Mouse (Mus musculus) neural tube, embryonic 14.5 days (tissue): ENCODE measurements at regions not wholly inside any gene's neighbourhood (a gene's known extent, or its start where the extent isn't known, plus 50 kb on each side); places are given as distances from the start of the nearest gene placed in this dataset.

Experiments
- ATAC-seq: fragments of 200-750 bp; cut with Nextera tagmentation; 2 replicates; pipeline ENCODE4 v1.8.0; 2017; ENCODE audit warnings: low read depth, mild to moderate bottlenecking, moderate TSS enrichment, moderate library complexity
- H3K27ac ChIP-seq: fragments of 300-500 bp; sonication (generic); 2 replicates; pipeline ENCODE4 v1.5.1; 2014; ENCODE audit warnings: low read depth, mild to moderate bottlenecking, control low read depth, low read length, moderate library complexity, mixed read lengths
- H3K27me3 ChIP-seq: fragments of 300-500 bp; sonication (generic); 2 replicates; pipeline ENCODE4 v1.6.1; 2014; ENCODE audit warnings: low read length; ENCODE audit not compliant: control insufficient read depth, insufficient read depth
- H3K36me3 ChIP-seq: fragments of 300-500 bp; sonication (generic); 2 replicates; pipeline ENCODE4 v1.6.1; 2014; ENCODE audit warnings: low read length, mixed read lengths; ENCODE audit not compliant: control insufficient read depth, insufficient read depth
- H3K4me1 ChIP-seq: fragments of 300-500 bp; sonication (generic); 2 replicates; pipeline ENCODE4 v1.6.1; 2014; ENCODE audit warnings: low read length; ENCODE audit not compliant: control insufficient read depth, insufficient read depth
- H3K4me2 ChIP-seq: fragments of 300-500 bp; sonication (generic); 2 replicates; pipeline ENCODE4 v1.6.1; 2014; ENCODE audit warnings: mild to moderate bottlenecking, low read depth, low read length, control low read depth
- H3K4me3 ChIP-seq: fragments of 300-500 bp; sonication (generic); 2 replicates; pipeline ENCODE4 v1.5.1; 2014; ENCODE audit warnings: low read depth, low read length, control low read depth, mixed read lengths
- H3K9ac ChIP-seq: fragments of 300-500 bp; sonication (generic); replicated peaks from 2 replicates; pipeline ENCODE4 v1.6.1; 2014; ENCODE audit warnings: low read depth, mild to moderate bottlenecking, control low read depth, low read length, mixed read lengths
- H3K9me3 ChIP-seq: fragments of 300-500 bp; sonication (generic); 2 replicates; pipeline ENCODE4 v1.6.1; 2016; ENCODE audit warnings: low read length; ENCODE audit not compliant: control insufficient read depth
- WGBS: fragments of 180-500 bp; shearing (Covaris S2); extraction: QIAGEN DNeasy Blood & Tissue Kit; methylation state at CpG from one replicate; pipeline ENCODE4 v1.1.7; 2014; 5-methylcytosine and 5-hydroxymethylcytosine counted together

DNA sequence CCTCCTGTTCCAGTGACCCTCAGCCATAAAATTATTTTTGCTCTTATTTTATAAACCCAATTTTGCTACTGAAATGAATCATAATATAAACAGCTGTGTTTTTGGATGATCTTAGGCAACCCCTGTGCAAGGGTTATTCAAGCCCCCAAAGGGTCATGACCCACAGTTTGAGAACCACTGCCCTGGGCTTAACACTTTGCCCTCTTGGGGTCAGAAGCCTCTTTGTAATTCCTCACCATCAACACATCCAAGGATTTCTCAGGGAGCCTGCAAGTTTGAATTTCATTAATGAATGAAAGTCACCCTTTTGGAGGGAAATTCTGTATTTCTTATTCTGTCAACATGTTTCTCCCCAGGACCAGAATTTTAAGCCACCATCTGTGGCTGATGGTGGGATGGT, 123.1 kb downstream of the Cmpk2 start:
- no peaks in the 10 kb centered on the region for H3K9me3 ChIP-seq
- H3K27ac ChIP-seq = no peak overlapping the region
- ATAC-seq = no peak
- no peak overlapping the region for H3K9ac ChIP-seq
- H3K4me1 ChIP-seq = no peaks in the 10 kb centered on the region
- no peaks in the 10 kb centered on the region for H3K36me3 ChIP-seq
- H3K4me2 ChIP-seq = no peak overlapping the region
- H3K27me3 ChIP-seq = no peaks in the 10 kb centered on the region
- no peak overlapping the region for H3K4me3 ChIP-seq

DNA sequence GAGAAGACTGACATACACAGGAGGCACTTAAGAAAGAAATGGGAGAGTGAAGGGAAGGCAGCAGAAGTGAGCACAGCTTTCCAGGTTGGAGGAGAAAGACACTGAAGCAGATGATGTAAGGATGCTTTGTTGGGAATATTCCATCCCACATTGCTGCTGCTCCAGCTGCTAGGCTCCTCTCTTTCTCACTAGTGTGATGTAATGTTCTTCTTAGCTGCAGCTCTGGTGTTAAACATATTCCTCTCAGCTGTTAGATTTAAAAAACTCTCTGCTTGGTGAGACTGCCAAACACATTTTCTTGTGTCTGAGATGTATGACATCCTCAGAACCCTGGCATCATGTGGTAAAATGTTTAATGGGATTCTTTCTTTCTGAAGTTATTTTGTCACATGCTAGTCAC, 120.1 kb downstream of the Cmpk2 start:
- Histone ChIP-seq H3K4me1 (no peaks in the 10 kb centered on the region), H3K36me3 (no peaks in the 10 kb centered on the region), H3K27ac (no peak overlapping the region), H3K9me3 (no peaks in the 10 kb centered on the region), H3K4me3 (no peak overlapping the region), H3K27me3 (no peaks in the 10 kb centered on the region), H3K9ac (no peak overlapping the region), H3K4me2 (no peak overlapping the region)
- no peak for ATAC-seq

DNA sequence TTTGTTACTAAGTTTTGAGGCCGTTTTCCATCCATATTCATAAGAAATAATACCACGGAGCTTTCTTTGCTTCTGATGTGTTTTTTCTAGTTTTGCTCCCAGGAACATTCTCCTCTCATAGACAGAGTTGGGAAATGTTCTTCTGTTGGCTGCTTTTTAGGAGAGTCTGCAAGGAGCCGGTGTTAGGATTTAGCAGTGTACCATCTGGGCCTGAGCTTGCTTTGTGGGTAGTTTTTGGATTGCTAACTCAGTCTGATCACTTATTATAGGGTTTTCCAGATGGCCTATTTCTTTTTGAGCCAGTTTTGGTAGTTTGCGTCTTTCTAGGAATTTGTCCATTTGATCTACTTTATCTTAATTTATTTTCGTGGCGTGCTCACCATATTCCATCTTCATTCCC, 108.4 kb downstream of the Cmpk2 start:
- no peak for ATAC-seq
- Histone ChIP-seq H3K4me3 (no peak overlapping the region), H3K27me3 (no peaks in the 10 kb centered on the region), H3K36me3 (no peaks in the 10 kb centered on the region), H3K9me3 (no peaks in the 10 kb centered on the region), H3K4me2 (no peak overlapping the region), H3K9ac (no peak overlapping the region), H3K27ac (no peak overlapping the region), H3K4me1 (no peaks in the 10 kb centered on the region)
- 94% methylated on average over 6 of the region's 6 CpGs for WGBS

DNA sequence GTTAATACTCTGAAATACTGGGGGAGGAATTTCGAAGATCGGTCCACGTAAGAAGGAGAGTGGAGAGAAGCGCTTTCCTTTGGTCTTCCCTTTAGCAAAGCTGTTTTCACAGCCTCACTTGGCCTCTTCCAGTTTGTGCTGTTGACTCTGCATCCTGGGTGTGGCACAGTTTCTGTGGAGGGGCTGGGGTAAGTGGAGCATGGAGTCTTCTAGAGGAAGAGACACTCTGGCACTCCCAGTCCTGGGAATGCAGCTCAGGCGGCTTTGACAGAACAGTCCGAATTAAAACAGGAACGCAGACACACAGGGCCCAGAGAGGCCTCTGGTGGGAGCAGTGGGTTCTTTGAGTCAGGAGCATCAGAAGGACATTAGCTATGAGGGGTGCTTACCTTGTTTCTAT, 102.6 kb downstream of the Cmpk2 start:
- no peaks in the 10 kb centered on the region for H3K27me3 ChIP-seq
- no peak overlapping the region for H3K27ac ChIP-seq
- H3K9ac ChIP-seq = no peak overlapping the region
- no peak overlapping the region for H3K4me2 ChIP-seq
- WGBS = 90% methylated on average over 7 of the region's 7 CpGs
- no peaks in the 10 kb centered on the region for H3K4me1 ChIP-seq
- no peak overlapping the region for H3K4me3 ChIP-seq
- ATAC-seq = no peak
- H3K36me3 ChIP-seq = no peaks in the 10 kb centered on the region
- no peaks in the 10 kb centered on the region for H3K9me3 ChIP-seq

DNA sequence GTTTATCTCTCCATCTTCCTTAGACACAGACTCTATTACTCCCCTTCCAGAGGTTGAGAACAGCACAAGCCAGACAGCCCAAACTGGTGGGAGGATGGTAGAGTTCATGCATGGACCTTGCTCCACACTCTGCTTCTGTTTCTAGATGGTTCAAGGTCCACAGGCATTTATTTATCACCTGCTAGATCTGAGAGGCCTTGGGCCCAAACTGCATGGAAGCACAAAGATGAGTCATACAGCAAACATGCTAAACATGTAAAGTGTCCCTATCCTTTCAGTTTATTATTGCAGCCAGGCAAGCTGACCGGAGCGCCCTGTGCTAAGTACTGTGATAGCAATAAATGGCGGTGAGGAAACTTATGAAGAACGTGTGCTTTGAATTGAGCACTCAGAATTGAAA, 98.4 kb downstream of the Cmpk2 start:
- Histone ChIP-seq H3K36me3 (no peaks in the 10 kb centered on the region), H3K4me3 (no peak overlapping the region), H3K4me1 (no peaks in the 10 kb centered on the region), H3K9ac (no peak overlapping the region), H3K9me3 (no peaks in the 10 kb centered on the region), H3K4me2 (no peak overlapping the region), H3K27me3 (no peaks in the 10 kb centered on the region), H3K27ac (no peak overlapping the region)
- no peak for ATAC-seq
- WGBS = 91% methylated on average over 4 of the region's 4 CpGs

DNA sequence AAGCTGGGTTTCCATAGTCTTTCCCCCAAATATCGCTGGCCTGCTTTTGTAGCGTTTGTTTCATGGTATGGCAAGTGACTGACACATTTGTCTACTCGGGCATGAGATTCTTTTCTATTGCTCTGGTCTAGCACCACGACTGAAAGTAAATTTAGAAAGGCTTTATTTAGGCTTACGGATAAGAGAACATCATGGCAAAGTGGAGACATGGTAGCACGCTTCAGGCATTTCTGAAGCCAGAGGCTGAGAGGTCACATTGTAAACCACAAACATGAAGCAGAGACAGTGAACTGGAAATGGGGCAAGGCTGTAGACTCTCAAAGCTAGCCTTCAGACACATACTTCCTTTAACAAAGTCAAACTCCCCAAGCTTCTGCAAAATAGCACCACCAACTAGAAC, 93.9 kb downstream of the Cmpk2 start:
- WGBS = 87% methylated on average over 6 of the region's 6 CpGs

DNA sequence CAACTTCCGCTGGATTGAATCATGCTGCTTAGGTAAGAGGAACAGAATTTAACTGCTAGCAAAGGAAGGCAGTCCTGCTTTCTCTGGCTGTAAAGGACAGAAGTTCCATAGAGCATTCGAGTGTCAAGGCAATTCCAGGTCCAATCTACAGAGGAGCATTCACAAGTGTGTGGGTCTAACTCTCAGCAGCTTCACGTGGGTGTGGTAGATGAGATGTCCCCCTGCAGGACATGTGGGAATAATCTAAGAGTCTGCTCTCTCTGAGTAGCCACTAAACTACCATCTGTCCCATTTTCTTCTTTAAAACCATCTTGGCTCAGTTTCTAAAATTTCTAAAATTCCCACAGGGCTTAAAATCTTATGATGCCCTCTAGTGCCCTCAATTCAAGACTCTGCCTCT, 90.6 kb downstream of the Cmpk2 start:
- Histone ChIP-seq H3K9me3 (no peaks in the 10 kb centered on the region), H3K27ac (no peak overlapping the region), H3K9ac (no peak overlapping the region), H3K27me3 (no peaks in the 10 kb centered on the region), H3K4me2 (no peak overlapping the region), H3K4me1 (0 out of 2 replicates have a peak, but pooled peaks cover 8% of the 10 kb centered on the region), H3K36me3 (no peaks in the 10 kb centered on the region), H3K4me3 (no peak overlapping the region)
- ATAC-seq = no peak
- 81% methylated on average over 3 of the region's 3 CpGs for WGBS

More for the DNA sequence above, 93.9 kb downstream of the Cmpk2 start:
- Histone ChIP-seq H3K9me3 (no peaks in the 10 kb centered on the region), H3K27me3 (no peaks in the 10 kb centered on the region), H3K36me3 (no peaks in the 10 kb centered on the region), H3K4me1 (no peaks in the 10 kb centered on the region), H3K27ac (no peak overlapping the region), H3K9ac (no peak overlapping the region), H3K4me2 (no peak overlapping the region), H3K4me3 (no peak overlapping the region)
- ATAC-seq = no peak

DNA sequence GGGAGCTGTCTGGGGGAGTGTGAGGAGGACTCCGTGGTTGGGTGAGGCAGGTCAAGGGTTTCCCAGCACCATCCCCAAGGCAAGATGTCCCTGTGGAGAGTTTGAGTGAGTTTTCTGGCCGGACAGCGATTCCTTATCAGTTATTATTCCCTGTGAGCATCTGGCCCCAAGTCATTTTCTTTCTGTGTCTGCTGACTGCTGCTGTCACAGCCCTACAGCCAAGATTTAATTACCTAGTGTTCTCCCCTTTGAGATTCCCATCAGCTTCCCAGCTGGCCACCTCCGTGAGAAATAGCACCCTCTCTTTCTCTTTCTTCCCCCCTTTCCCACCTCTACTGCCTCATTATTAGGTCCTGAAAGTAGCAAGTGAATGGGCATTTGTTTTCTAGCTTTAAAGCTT, 88.4 kb downstream of the Cmpk2 start:
- 0 out of 2 replicates have a peak, but pooled peaks cover 8% of the 10 kb centered on the region for H3K4me1 ChIP-seq
- WGBS = 2% methylated on average over 4 of the region's 4 CpGs
- H3K27me3 ChIP-seq = no peaks in the 10 kb centered on the region
- H3K4me2 ChIP-seq = no peak overlapping the region
- no peak overlapping the region for H3K27ac ChIP-seq
- no peak for ATAC-seq
- no peak overlapping the region for H3K4me3 ChIP-seq
- no peaks in the 10 kb centered on the region for H3K9me3 ChIP-seq
- H3K36me3 ChIP-seq = no peaks in the 10 kb centered on the region
- no peak overlapping the region for H3K9ac ChIP-seq

DNA sequence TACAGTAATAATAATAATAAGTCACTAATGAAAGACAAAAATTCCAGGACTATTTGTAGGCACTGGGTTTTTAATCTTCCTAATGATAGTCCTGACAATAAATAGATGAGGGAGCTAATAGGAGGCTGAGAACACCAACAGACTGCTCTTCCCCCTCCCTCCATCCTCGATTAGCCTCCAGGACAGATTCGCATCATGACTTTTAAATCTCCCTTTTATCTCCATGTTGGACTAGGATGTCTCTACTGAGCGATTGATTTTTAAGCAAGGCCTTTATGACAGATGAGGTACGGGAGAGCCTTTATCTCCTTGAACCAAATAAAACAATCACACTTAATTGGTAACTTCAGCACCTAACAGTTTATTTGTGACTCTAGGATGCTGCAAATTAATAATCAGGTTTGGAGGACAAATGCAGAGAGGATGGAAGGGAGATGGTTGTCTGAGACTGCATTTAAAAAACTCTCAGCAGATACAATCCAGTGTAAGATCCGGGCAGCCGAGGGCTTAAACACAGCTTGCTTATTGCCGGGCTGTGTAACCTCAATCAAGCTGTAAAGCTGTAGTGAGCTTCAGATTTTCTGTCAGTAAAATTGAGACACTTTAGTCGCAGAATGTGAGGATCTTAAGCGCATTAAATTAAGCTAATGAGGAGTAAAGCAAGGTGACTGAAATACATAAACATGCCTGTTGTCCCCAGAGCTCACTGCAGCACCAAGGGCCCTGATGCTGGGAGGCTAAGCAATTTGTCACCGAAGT, 82.3 kb downstream of the Cmpk2 start:
- H3K4me2 ChIP-seq = no peak overlapping the region
- peak; percentile 11; the same call in 1 of the 2 replicates for ATAC-seq
- H3K27ac ChIP-seq = peak overlapping the region; percentile 65; the same call in 1 of the 2 replicates
- no peak overlapping the region for H3K9ac ChIP-seq
- H3K27me3 ChIP-seq = no peaks in the 10 kb centered on the region
- H3K4me1 ChIP-seq = peaks cover 16% of the 10 kb centered on the region
- no peaks in the 10 kb centered on the region for H3K36me3 ChIP-seq
- 20% methylated on average over 10 of the region's 10 CpGs for WGBS
- no peak overlapping the region for H3K4me3 ChIP-seq
- no peaks in the 10 kb centered on the region for H3K9me3 ChIP-seq
